Mouse (Mus musculus) erythroblast, adult 5-6 weeks (primary cell): ENCODE data around the gene Tnfaip6. TPM values are rescaled to one million over a fixed set of nuclear protein-coding genes. Genes with fewer than 3 reads are reported as not detected.
"Not testable (repeated sequence)": the region's sequence is repeated elsewhere in the genome, so short reads cannot be mapped to it uniquely, and the experiment has no call there.

Source experiments
- ATAC-seq: replicated peaks from 2 replicates; pipeline ENCODE4 v1.8.0; 2016; ENCODE audit warnings: moderate number of reproducible peaks, mild to moderate bottlenecking, moderate TSS enrichment, inconsistent platforms; ENCODE audit not compliant: poor library complexity, low FRiP score, severe bottlenecking
- total RNA-seq, 2 experiments: library from RNA; stranded (forward) in 1 of 2; stranded (reverse) in 1 of 2; fragments of 150-400 nt in 1 of 2; fragments of 200-764, 138-1000 nt in 1 of 2; gene quantifications; 2 replicates each; pipeline versions ENCODE4 v1.2.3 to v1.2.4; 2015 to 2017; ENCODE audit warnings: low replicate concordance in 2 of 2

Gene Tnfaip6
- total RNA-seq (2015; ENCODE audit: low replicate concordance): not detected in 2 replicates
- total RNA-seq (2017; ENCODE audit: low replicate concordance): 1.1 TPM in 1 of 2 replicates, not detected in the other

- ATAC-seq: no peak
Measured at GRCm38 (mm10) chr2:52037882-52038281, at the start of gene Tnfaip6. TSS of gene Tnfaip6 (plus strand) at chr2:52038009.

GRCm38 (mm10) chr2:51989559-51989958, 48.2 kb upstream of the Tnfaip6 start:
- ATAC-seq: no peak

- no peak for ATAC-seq
Measured at GRCm38 (mm10) chr2:51991447-51991846, 46.4 kb upstream of the Tnfaip6 start.

GRCm38 (mm10) chr2:51999996-52000395, 37.8 kb upstream of the Tnfaip6 start:
- no peak for ATAC-seq

GRCm38 (mm10) chr2:52001521-52001920, 36.3 kb upstream of the Tnfaip6 start:
- ATAC-seq: no peak

GRCm38 (mm10) chr2:52002299-52002698, 35.5 kb upstream of the Tnfaip6 start:
- ATAC-seq: not testable (repeated sequence)

GRCm38 (mm10) chr2:52006380-52006779, 31.4 kb upstream of the Tnfaip6 start:
- ATAC-seq: no peak

GRCm38 (mm10) chr2:52011820-52012219, 26.0 kb upstream of the Tnfaip6 start:
- not testable (repeated sequence) for ATAC-seq

- no peak for ATAC-seq
Measured at GRCm38 (mm10) chr2:52013306-52013820, 24.4 kb upstream of the Tnfaip6 start.

GRCm38 (mm10) chr2:52016361-52016760, 21.4 kb upstream of the Tnfaip6 start:
- ATAC-seq: no peak

GRCm38 (mm10) chr2:52027061-52027460, 10.7 kb upstream of the Tnfaip6 start:
- ATAC-seq: no peak

- no peak for ATAC-seq
Measured at GRCm38 (mm10) chr2:52029426-52029825, 8.4 kb upstream of the Tnfaip6 start.

GRCm38 (mm10) chr2:52031491-52031890, 6.3 kb upstream of the Tnfaip6 start:
- ATAC-seq: no peak

GRCm38 (mm10) chr2:52034601-52035000, 3.2 kb upstream of the Tnfaip6 start:
- no peak for ATAC-seq

- no peak for ATAC-seq
Measured at GRCm38 (mm10) chr2:52035144-52035543, 2.7 kb upstream of the Tnfaip6 start.

GRCm38 (mm10) chr2:52036929-52037595, 747 bp upstream of the Tnfaip6 start:
- ATAC-seq: no peak

- no peak for ATAC-seq
Measured at GRCm38 (mm10) chr2:52038558-52038957, 749 bp downstream of the Tnfaip6 start.

- ATAC-seq: no peak
Measured at GRCm38 (mm10) chr2:52039083-52039801, 1.4 kb downstream of the Tnfaip6 start.

- no peak for ATAC-seq
Measured at GRCm38 (mm10) chr2:52042132-52042531, 4.3 kb downstream of the Tnfaip6 start.

GRCm38 (mm10) chr2:52042714-52043113, 4.9 kb downstream of the Tnfaip6 start:
- ATAC-seq: no peak

GRCm38 (mm10) chr2:52043485-52043884, 5.7 kb downstream of the Tnfaip6 start:
- ATAC-seq: no peak
